Mouse (Mus musculus): ENCODE measurements at regions not wholly inside any gene's neighbourhood (a gene's known extent, or its start where the extent isn't known, plus 50 kb on each side); places are given as distances from the start of the nearest gene placed in this dataset.

- DNase-seq: peak; percentile 98
These were observed 1183.7 kb upstream of the A1bg start for GRCm38 (mm10) chr15:62106518-62106975.

GRCm38 (mm10) chr15:62105483-62105882 lies 1182.7 kb upstream of the A1bg start:
- no peak for DNase-seq

- peak; percentile 56 for DNase-seq
These were observed 1181.8 kb upstream of the A1bg start for GRCm38 (mm10) chr15:62104653-62105052.

DNA sequence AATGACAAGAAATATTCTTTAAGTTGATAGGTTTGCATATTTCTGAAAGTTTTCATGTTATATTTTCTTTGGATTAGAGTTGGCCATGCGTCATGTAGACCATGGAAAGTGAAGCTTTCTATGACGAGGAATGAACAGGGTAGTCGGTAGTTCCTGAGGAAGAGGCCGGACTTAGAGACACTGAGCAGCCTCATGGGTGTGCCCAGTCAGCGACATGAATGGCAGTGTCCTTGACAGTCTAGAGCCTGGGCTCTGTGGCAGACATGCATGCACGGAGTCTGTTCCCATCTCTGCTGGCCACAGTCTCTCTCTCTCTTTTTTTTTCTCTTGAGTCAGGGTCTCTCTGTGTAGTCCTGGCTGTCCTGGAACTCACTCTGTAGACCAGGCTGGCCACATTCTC lies 1176.9 kb upstream of the A1bg start:
- DNase-seq: no peak

DNA sequence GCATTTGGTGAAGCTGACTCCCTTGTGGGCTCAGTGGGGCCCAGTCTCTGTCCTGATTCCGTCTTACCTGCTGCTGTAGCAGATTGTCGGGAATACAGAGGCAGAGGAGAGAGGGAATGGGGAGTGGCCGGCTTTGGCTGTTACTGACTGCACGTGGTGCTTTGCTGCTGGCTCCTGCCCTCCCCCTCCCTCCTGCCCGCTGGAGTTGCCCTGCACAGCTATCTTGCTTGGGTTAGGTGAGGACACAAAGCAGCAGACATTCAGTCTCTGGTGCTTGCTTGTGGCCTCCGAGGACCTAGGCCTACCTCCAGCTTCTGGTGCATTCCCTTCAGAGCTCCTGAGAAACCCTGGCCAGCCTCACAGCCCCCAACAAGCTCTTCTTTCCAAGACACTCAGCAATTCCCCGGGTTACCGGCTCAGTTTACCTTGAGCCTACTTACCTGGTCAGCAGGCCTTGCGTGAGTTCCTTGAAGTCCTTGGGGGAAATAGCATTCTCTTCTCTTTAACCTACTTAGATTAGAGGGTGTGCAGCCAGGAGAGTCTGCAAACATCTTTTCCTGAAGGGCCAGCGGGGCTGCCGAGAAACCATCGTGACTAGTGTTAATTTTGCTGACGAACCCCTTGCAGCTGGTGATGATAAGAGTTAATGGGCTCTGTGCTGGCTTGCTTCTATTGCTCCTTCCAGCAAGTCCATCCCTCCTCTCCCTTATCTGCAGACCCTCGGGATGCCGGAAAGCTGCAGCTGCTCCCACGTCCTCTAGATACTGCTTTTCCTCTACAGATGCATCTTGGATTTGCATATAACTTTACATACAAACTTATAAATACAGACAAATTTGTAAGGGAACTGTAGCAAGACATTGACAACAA lies 1176.2 kb upstream of the A1bg start:
- DNase-seq: peak; percentile 75

DNA sequence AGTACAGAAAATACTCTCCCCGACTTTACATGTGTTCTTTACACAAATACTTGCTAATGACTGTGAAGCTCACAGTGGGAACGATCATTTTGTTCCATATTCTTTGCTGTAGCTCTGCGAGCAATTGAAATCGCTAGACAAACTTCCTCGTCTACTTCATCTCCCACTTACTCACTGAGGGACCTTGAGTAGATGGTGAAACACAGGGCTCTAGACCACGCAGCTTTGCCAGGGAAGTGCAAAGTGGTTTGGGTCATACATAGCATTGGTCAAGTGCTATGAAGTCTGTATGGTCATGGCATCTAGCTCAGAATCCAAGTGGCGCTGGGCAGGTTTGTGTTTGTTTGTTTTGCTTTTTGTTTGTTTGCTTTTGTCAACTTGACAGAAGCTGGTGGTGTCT lies 1174.0 kb upstream of the A1bg start:
- no peak for DNase-seq

DNA sequence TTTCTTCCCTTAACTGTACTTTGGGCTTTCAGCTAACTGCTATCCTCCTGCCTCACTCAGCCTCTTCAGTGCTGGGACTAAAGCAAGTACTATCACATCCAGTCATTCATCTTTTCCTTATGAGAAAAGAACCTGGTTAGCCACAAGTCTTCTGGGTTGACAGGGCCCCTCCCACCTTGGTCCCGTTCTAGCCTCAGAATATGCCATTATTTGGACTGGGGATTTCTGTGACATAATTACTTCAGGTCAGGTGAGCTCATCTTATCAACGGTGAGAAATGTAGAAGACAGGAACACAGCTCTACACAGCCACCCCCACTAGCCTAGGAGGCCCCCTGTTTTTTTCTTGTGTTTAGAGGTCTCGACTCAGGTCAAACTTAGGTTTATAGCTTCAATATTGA lies 1172.4 kb upstream of the A1bg start:
- DNase-seq: no peak

DNA sequence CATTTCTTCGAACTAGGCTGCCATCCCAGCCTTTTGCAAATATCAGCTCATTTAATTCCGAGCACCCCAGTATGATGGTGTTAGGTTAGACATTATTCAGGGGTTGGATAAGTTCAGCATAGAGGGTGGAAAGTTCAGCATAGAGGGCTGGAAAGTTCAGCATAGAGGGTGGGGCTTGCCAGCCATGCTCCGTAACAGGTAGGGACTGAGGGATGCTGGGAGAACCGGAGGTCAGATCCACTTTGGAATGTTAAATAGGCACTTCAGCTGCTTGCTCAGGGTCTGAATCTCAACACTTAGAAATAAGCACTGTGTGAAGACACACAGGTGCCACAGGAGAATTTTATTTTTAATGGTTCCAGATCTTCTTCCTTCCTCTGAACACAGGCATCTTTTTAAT lies 1170.9 kb upstream of the A1bg start:
- DNase-seq: no peak

DNA sequence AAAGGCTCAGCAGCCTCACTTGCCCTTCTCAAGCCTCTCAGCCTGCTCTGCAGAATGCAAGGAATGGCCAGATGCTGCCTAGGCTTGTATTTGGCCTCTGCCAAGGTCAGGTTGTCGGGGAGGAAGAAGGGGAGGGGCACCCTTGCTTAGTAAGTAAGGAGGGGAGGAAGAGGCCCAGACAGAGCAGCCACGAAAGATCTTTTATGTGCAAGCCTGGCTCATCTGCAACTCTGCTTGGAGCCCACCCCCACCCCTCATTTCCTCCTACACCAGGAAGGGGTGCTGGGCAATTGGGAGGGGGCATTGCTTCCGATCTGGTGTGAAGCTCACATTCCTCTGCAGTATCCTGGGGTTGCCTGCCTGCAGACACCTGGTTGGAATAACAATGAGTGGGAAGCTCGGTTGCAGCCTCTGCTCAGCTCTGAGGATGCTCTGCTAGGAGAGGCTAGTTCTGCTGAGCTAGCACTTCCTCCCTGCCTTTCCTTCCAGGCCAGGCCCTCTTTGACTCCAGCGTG lies 1169.9 kb upstream of the A1bg start:
- DNase-seq: peak; percentile 54

GRCm38 (mm10) chr15:62091746-62092659 lies 1169.2 kb upstream of the A1bg start:
- no peak for DNase-seq

GRCm38 (mm10) chr15:62091144-62091543 lies 1168.3 kb upstream of the A1bg start:
- DNase-seq: no peak

GRCm38 (mm10) chr15:62088341-62088740 lies 1165.5 kb upstream of the A1bg start:
- DNase-seq: no peak

DNA sequence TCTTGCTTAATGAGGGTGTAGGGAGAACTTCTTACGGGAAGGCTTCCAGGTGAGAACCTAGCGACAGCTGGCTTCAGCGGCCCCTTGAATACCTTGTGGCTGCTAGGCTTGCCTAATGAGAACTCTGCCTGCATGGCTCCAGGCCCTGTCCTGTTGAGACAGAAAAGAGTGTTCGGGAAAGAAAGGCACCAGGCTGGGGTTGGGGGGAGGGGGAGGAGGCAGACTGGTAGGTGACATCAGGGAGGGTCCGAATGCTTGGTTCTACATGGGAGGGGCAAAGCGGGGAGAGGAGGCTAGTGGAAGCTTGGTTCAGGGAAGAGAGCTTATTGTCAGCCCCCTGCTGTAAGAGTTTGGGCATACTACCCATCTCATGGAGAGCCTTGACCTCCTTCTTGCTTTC lies 1164.9 kb upstream of the A1bg start:
- DNase-seq: no peak

- no peak for DNase-seq
These were observed 1163.2 kb upstream of the A1bg start for GRCm38 (mm10) chr15:62086037-62086436.

- DNase-seq: no peak
These were observed 1160.5 kb upstream of the A1bg start for GRCm38 (mm10) chr15:62083347-62083746.

GRCm38 (mm10) chr15:62082539-62082938 lies 1159.7 kb upstream of the A1bg start:
- DNase-seq: no peak

- peak; percentile 71 for DNase-seq
These were observed 1156.6 kb upstream of the A1bg start for GRCm38 (mm10) chr15:62079155-62080109.

GRCm38 (mm10) chr15:62076552-62077234 lies 1153.9 kb upstream of the A1bg start:
- no peak for DNase-seq

- no peak for DNase-seq
These were observed 1151.9 kb upstream of the A1bg start for GRCm38 (mm10) chr15:62074735-62075134.

DNA sequence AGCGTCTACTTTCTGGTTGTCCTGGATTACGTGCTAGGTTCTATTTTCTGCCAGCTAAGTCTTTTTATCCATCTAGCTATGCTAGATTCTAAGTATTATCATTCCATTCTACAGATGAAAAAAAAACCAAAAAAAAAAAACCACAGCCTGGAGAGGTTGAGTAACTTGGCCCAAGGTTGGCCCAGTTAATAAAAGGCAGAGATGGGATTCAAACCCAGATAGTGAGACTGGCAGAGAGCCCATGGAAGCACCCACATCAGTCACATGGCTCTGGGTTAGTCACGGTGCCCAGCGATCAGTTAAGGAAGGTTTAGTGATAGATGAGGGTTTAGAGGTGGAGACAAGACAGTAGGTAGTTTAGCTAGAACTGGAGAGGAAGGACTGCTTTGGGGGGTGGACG lies 1150.8 kb upstream of the A1bg start:
- no peak for DNase-seq

GRCm38 (mm10) chr15:62071311-62071710 lies 1148.5 kb upstream of the A1bg start:
- DNase-seq: no peak

All from kidney, postnatal 10 days (tissue).